Mouse (Mus musculus): Measurements from ENCODE around the gene Gm20854. TPM values are rescaled to one million over a fixed set of nuclear protein-coding genes. Genes with fewer than 3 reads are reported as not detected.
"Not testable (repeated sequence)": the region's sequence is repeated elsewhere in the genome, so short reads cannot be mapped to it uniquely, and the experiment has no call there.

The Gm20854 gene
- polyA plus RNA-seq (2017; shearing (Covaris generic)) = not detected

GRCm38 (mm10) chrY:85530808-85531207 is at the start of gene Gm20854:
Gm20854 (minus strand) TSS chrY:85530908.
- not testable (repeated sequence) for ATAC-seq

Data from CD4-positive, CD25-positive, alpha-beta regulatory T cell, adult 4 months (primary cell).